Mouse (Mus musculus) limb, embryonic 15.5 days (tissue): ENCODE measurements around the gene 4930447C04Rik. TPM values are rescaled to one million over a fixed set of nuclear protein-coding genes. Genes with fewer than 3 reads are reported as not detected.

Experiments
- ATAC-seq: fragments of 200-750 bp; cut with Nextera tagmentation; 2 replicates; pipeline ENCODE4 v1.8.0; 2017; ENCODE audit warnings: low read depth, moderate TSS enrichment; ENCODE audit not compliant: insufficient number of reproducible peaks, low FRiP score, low TSS enrichment
- H3K27ac ChIP-seq: fragments of 300-500 bp; sonication (generic); 2 replicates; pipeline ENCODE4 v1.5.1; 2015; ENCODE audit warnings: moderate library complexity, mild to moderate bottlenecking, inconsistent platforms
- H3K27me3 ChIP-seq: fragments of 300-500 bp; sonication (generic); 2 replicates; pipeline ENCODE4 v1.6.1; 2015; ENCODE audit warnings: inconsistent platforms
- H3K36me3 ChIP-seq: fragments of 300-500 bp; sonication (generic); 2 replicates; pipeline ENCODE4 v1.6.1; 2015; ENCODE audit warnings: inconsistent platforms
- H3K4me1 ChIP-seq: fragments of 300-500 bp; sonication (generic); 2 replicates; pipeline ENCODE4 v1.6.1; 2015; ENCODE audit warnings: inconsistent platforms
- H3K4me2 ChIP-seq: fragments of 300-500 bp; sonication (generic); 2 replicates; pipeline ENCODE4 v1.6.1; 2015; ENCODE audit warnings: mild to moderate bottlenecking, inconsistent platforms
- H3K4me3 ChIP-seq: fragments of 300-500 bp; sonication (generic); 2 replicates; pipeline ENCODE4 v1.5.1; 2015; ENCODE audit warnings: mild to moderate bottlenecking, inconsistent platforms
- H3K9ac ChIP-seq: fragments of 300-500 bp; sonication (generic); 2 replicates; pipeline ENCODE4 v1.6.1; 2015; ENCODE audit warnings: inconsistent platforms
- H3K9me3 ChIP-seq: fragments of 300-500 bp; sonication (generic); 2 replicates; pipeline ENCODE4 v1.6.1; 2016; ENCODE audit warnings: inconsistent platforms
- WGBS: fragments of 180-500 bp; shearing (Covaris S2); methylation state at CpG from one replicate; pipeline ENCODE4 v1.1.7; 2015; 5-methylcytosine and 5-hydroxymethylcytosine counted together
- polyA plus RNA-seq: library from polyadenylated mRNA; unstranded; fragments of >200 nt; fragmentation: Nextera tagmentation; extraction: Ambion mirVana; gene quantifications from 2 replicates; pipeline ENCODE4 v1.2.1, GENCODE M21; 2015

4930447C04Rik gene
- polyA plus RNA-seq, 1 experiment from 2014 or later = 2.4 TPM

DNA sequence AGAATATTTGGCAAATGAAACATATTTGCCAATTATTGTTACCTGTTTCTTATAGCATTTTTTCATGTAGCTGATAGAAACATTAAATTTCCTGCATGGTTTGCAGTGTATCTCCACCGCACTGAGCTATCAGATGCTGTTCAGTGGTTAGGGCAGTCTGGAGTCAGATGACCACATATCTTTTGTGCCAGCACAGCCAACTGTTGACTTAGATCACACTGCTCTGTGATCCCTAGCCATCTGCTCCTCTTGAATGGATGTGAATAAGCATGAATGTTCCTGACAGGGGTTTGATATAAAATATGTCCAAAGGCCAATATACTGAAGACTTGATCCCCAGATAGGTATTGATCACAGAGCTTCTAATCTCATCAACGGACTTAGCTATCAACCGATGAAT lies 17.9 kb upstream of the 4930447C04Rik start:
- H3K4me3 ChIP-seq = no peak overlapping the region
- H3K9me3 ChIP-seq = no peaks in the 10 kb centered on the region
- ATAC-seq = no peak
- H3K27ac ChIP-seq = no peak overlapping the region
- H3K36me3 ChIP-seq = no peaks in the 10 kb centered on the region
- no peaks in the 10 kb centered on the region for H3K4me1 ChIP-seq
- no peak overlapping the region for H3K9ac ChIP-seq
- WGBS = 95% methylated on average over 3 of the region's 3 CpGs
- H3K4me2 ChIP-seq = no peak overlapping the region
- H3K27me3 ChIP-seq = peaks cover 7% of the 10 kb centered on the region; the same call in 1 of the 2 replicates

DNA sequence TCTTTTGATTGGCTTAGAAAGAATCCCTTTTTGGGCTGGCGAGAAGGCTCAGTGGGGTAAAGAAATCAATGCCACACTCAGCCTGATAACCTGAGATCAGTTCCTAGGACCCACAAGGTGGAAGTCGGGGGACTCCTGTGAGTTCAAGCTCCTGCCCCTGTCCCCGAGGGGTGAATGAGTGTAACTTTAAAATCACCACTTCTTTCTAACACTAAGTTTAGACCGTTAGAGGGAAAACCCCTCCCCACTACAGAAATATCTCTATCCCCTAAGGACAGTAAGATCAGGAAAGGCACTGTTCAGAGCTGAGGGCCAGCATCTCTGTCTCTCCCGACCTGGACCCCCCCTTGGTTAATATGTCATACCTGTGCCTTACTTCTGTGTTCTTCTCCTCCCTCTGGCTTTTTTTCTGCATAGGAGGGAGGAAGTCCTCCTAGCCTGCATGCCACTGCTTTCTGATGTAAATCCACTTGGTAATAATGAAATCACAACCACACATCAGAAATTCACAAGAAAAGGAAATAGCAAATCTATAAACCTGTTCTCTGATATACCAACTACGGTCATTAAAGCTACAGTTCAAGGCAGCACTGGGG lies 17.4 kb upstream of the 4930447C04Rik start:
- WGBS = 52% methylated on average over 6 of the region's 6 CpGs
- peaks cover 13% of the 10 kb centered on the region; the same call in 1 of the 2 replicates for H3K27me3 ChIP-seq
- no peaks in the 10 kb centered on the region for H3K9me3 ChIP-seq
- no peak overlapping the region for H3K9ac ChIP-seq
- H3K36me3 ChIP-seq = no peaks in the 10 kb centered on the region
- no peak overlapping the region for H3K27ac ChIP-seq
- no peaks in the 10 kb centered on the region for H3K4me1 ChIP-seq
- ATAC-seq = no peak
- no peak overlapping the region for H3K4me2 ChIP-seq
- H3K4me3 ChIP-seq = no peak overlapping the region

GRCm38 (mm10) chr12:72954906-72955305 lies 14.3 kb upstream of the 4930447C04Rik start:
- no peak for ATAC-seq
- Histone ChIP-seq H3K27ac (no peak overlapping the region), H3K9ac (no peak overlapping the region), H3K9me3 (no peaks in the 10 kb centered on the region), H3K27me3 (peaks cover 26% of the 10 kb centered on the region; the same call in 1 of the 2 replicates), H3K36me3 (no peaks in the 10 kb centered on the region), H3K4me3 (no peak overlapping the region), H3K4me2 (no peak overlapping the region), H3K4me1 (no peaks in the 10 kb centered on the region)
- 71% methylated on average over 4 of the region's 4 CpGs for WGBS

DNA sequence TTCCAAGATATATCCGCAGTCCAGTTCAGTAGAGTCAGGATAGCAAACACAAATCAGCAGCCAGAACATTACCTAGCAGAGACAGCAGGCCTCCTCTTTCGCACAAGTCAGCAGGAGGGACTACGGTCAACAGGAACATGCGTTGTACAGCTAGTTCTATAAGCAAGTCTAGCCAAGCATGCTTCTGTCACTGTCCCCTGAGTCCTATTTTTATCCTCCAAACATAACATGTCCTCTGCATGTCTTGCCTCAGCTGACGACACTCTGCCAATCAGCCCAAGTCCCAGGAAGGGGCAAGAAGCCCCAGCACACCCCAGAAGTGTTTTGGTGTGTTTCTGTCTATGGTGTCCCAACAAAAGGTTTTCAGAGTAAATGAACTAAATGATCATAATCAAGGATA lies 13.3 kb upstream of the 4930447C04Rik start:
- no peaks in the 10 kb centered on the region for H3K9me3 ChIP-seq

DNA sequence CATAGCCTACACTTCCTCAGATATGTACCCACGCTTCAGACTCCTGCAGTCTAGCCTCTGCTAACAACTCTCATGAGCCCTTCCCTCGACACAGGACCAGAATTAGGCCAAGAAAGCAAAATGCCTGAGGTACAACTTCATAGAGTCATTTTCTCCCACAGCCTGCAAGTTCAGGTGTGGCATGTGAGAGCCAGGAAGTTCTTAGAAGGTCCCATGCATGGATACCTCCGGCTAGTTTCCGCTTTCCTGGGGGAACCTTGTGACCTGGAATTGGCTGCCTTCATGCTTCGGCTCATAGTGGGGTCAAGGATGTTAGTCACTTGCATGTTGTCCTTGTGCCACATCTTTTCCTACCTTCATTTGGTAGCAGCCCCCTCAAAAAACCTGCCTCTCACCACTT lies 12.5 kb upstream of the 4930447C04Rik start:
- Histone ChIP-seq H3K4me3 (no peak overlapping the region), H3K9me3 (no peaks in the 10 kb centered on the region), H3K27me3 (peaks cover 40% of the 10 kb centered on the region), H3K4me1 (no peaks in the 10 kb centered on the region), H3K36me3 (no peaks in the 10 kb centered on the region), H3K27ac (no peak overlapping the region), H3K9ac (no peak overlapping the region), H3K4me2 (no peak overlapping the region)
- ATAC-seq = no peak
- 84% methylated on average over 5 of the region's 5 CpGs for WGBS

More for the DNA sequence above, 13.3 kb upstream of the 4930447C04Rik start:
- no peak for ATAC-seq
- Histone ChIP-seq H3K27me3 (peaks cover 37% of the 10 kb centered on the region), H3K27ac (no peak overlapping the region), H3K36me3 (no peaks in the 10 kb centered on the region), H3K4me2 (no peak overlapping the region), H3K9ac (no peak overlapping the region), H3K4me3 (no peak overlapping the region), H3K4me1 (no peaks in the 10 kb centered on the region)
- WGBS = 82% methylated on average over 5 of the region's 5 CpGs

DNA sequence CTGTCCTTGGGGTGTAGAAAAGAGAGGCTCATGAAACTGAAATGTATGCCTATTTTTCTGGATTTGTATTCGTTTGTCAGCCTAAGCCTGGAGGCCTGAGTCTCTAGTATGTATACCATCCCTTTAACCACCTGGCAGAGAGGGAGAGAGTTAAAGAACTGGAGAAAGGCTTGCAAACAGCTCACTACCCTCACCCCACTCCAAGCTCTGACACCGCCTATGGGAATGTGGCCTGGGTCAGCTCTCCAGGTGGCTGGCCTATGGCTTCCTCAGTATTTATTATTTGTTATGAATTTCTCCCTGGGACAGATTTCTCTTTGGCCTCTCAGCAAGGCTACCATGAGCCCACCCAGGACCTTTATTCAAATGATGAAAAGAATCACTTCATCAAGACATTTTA lies 6.8 kb upstream of the 4930447C04Rik start:
- ATAC-seq = no peak
- H3K27me3 ChIP-seq = peaks cover 81% of the 10 kb centered on the region
- 21% methylated on average over 2 of the region's 2 CpGs for WGBS
- peaks cover 12% of the 10 kb centered on the region for H3K4me1 ChIP-seq
- no peak overlapping the region for H3K27ac ChIP-seq
- H3K9ac ChIP-seq = no peak overlapping the region
- no peak overlapping the region for H3K4me2 ChIP-seq
- no peaks in the 10 kb centered on the region for H3K36me3 ChIP-seq
- H3K9me3 ChIP-seq = no peaks in the 10 kb centered on the region
- no peak overlapping the region for H3K4me3 ChIP-seq

GRCm38 (mm10) chr12:72946805-72947204 lies 6.2 kb upstream of the 4930447C04Rik start:
- Histone ChIP-seq H3K27ac (no peak overlapping the region), H3K4me1 (peaks cover 12% of the 10 kb centered on the region), H3K9me3 (no peaks in the 10 kb centered on the region), H3K9ac (no peak overlapping the region), H3K4me2 (no peak overlapping the region), H3K36me3 (no peaks in the 10 kb centered on the region), H3K4me3 (no peak overlapping the region), H3K27me3 (peaks cover 86% of the 10 kb centered on the region)
- ATAC-seq = no peak

DNA sequence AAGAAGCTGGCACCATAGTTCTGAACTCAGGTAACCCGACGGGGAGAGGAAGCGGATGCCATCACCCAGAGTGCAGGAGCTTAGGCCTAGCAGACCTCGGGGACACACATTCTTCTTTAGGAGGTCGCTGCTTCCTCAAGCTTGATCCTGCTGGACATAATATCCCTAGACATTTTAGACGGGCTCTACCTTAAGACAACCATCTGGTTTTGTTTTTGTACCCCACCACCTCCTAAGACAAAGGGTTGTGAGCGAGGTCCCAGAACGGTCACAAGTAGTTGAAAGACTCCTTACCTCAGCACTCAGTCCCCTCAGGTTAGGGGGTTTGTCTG lies 5.5 kb upstream of the 4930447C04Rik start:
- Histone ChIP-seq H3K4me1 (peaks cover 19% of the 10 kb centered on the region), H3K4me2 (peak overlapping the region; percentile 69), H3K27me3 (peaks cover 88% of the 10 kb centered on the region), H3K27ac (no peak overlapping the region), H3K4me3 (peak overlapping the region; percentile 42), H3K9ac (no peak overlapping the region), H3K36me3 (no peaks in the 10 kb centered on the region), H3K9me3 (no peaks in the 10 kb centered on the region)
- no peak for ATAC-seq
- WGBS = 9% methylated on average over 8 of the region's 8 CpGs

GRCm38 (mm10) chr12:72945301-72946063 lies 4.9 kb upstream of the 4930447C04Rik start:
- Histone ChIP-seq H3K4me3 (peak overlapping the region; percentile 42), H3K4me2 (peak overlapping the region; percentile 69), H3K36me3 (no peaks in the 10 kb centered on the region), H3K9me3 (no peaks in the 10 kb centered on the region), H3K9ac (no peak overlapping the region), H3K4me1 (peaks cover 20% of the 10 kb centered on the region), H3K27me3 (peaks cover 94% of the 10 kb centered on the region), H3K27ac (no peak overlapping the region)
- WGBS = under 1% methylated on average over 89 of the region's 89 CpGs
- no peak for ATAC-seq

- H3K4me2 ChIP-seq = peak overlapping the region; percentile 69
- H3K27ac ChIP-seq = no peak overlapping the region
- no peak for ATAC-seq
- H3K36me3 ChIP-seq = no peaks in the 10 kb centered on the region
- peaks cover 28% of the 10 kb centered on the region for H3K4me1 ChIP-seq
- no peaks in the 10 kb centered on the region for H3K9me3 ChIP-seq
- H3K4me3 ChIP-seq = peak overlapping the region; percentile 42
- no peak overlapping the region for H3K9ac ChIP-seq
- WGBS = 1% methylated on average over 24 of the region's 24 CpGs
- H3K27me3 ChIP-seq = peaks cover 94% of the 10 kb centered on the region
These were observed 4.0 kb upstream of the 4930447C04Rik start for GRCm38 (mm10) chr12:72944411-72945225.

GRCm38 (mm10) chr12:72943574-72944110 lies 3.1 kb upstream of the 4930447C04Rik start:
- no peak overlapping the region for H3K4me3 ChIP-seq
- no peaks in the 10 kb centered on the region for H3K36me3 ChIP-seq
- H3K9ac ChIP-seq = no peak overlapping the region
- peaks cover 95% of the 10 kb centered on the region for H3K27me3 ChIP-seq
- H3K27ac ChIP-seq = no peak overlapping the region
- peaks cover 33% of the 10 kb centered on the region for H3K4me1 ChIP-seq
- no peaks in the 10 kb centered on the region for H3K9me3 ChIP-seq
- no peak overlapping the region for H3K4me2 ChIP-seq
- ATAC-seq = no peak
- WGBS = 13% methylated on average over 2 of the region's 2 CpGs

GRCm38 (mm10) chr12:72942171-72942570 lies 1.6 kb upstream of the 4930447C04Rik start:
- Histone ChIP-seq H3K27ac (no peak overlapping the region), H3K36me3 (no peaks in the 10 kb centered on the region), H3K4me2 (no peak overlapping the region), H3K4me1 (peaks cover 33% of the 10 kb centered on the region), H3K9me3 (no peaks in the 10 kb centered on the region), H3K9ac (no peak overlapping the region), H3K27me3 (peaks cover 98% of the 10 kb centered on the region), H3K4me3 (no peak overlapping the region)
- 25% methylated on average over 6 of the region's 6 CpGs for WGBS
- ATAC-seq = no peak
